Mouse (Mus musculus) heart, adult 10 weeks (tissue): Measurements from ENCODE around the gene Adgrg6. TPM values are rescaled to one million over a fixed set of nuclear protein-coding genes. Genes with fewer than 3 reads are reported as not detected.

Experiments used
- polyA plus RNA-seq: library from polyadenylated mRNA; stranded (reverse); fragments of 350-450 nt; fragmentation: Illumina TruSeq; extraction: RNeasy Lipid Tissue Mini Kit (QIAGEN cat#74804); gene quantifications from one replicate; pipeline ENCODE4 v1.2.3, GENCODE M21; 2014; ENCODE audit warnings: low read depth, low replicate concordance

The Adgrg6 gene
- 1.9 TPM for polyA plus RNA-seq

DNA sequence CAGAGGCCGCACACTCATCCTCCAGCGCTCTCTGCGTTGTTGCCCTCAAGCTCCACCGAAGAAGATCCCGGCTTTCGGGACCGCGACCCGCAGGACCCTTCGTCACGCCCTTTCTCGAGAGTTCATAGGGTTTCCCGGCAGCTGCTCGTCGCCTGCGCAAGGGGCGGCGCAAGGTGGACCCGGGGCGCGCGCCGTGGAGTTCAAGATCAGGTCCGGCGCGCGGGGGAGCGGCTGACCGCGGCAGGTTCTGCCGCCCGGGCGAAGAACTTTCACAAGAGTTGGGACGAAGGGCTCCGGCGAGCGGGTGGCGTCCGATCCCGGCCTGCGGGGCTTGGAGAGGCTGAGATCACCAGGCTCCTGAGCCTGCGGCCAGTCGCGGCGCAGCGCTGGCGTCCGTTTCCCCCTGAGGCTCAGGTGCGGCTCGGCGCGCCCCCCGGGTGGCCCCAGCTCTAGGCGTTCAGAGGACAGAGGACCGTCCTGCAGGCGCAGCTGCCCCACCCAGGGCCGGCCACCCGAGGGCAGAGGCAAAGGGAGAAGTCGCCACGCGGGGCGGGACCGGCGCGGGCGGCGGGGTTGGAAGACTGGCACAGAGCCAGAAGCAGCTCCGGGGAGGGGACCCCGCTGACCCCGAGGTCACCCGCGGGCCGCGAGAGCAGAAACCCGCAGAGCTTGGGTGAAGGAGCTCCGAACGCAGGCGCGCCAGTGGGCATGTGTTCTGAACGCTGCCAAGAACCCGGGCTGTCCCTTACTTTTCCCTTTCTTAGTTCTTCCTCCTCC is at the start of gene Adgrg6:
TSS of gene Adgrg6 (minus strand) at position 719 of the 777 bp plus-strand sequence.

Other genes with a start within 250 kb of the Adgrg6 start
- gene Vta1, start 159.9 kb upstream of the Adgrg6 start, polyA plus RNA-seq, result 41.8 TPM
- not detected for gene Nmbr, start 159.9 kb upstream of the Adgrg6 start, polyA plus RNA-seq
- not detected for gene Gje1, start 172.6 kb upstream of the Adgrg6 start, polyA plus RNA-seq